Mouse (Mus musculus) stomach, embryonic 15.5 days (tissue): ENCODE results near the gene P3h3. TPM values are rescaled to one million over a fixed set of nuclear protein-coding genes. Genes with fewer than 3 reads are reported as not detected.
"Not testable (repeated sequence)": the region's sequence is repeated elsewhere in the genome, so short reads cannot be mapped to it uniquely, and the experiment has no call there.

Experiments
- ATAC-seq: fragments of 200-750 bp; cut with Nextera tagmentation; 2 replicates; pipeline ENCODE4 v1.8.0; 2017; ENCODE audit warnings: low read depth, moderate number of reproducible peaks, moderate TSS enrichment; ENCODE audit not compliant: insufficient read depth, low FRiP score
- H3K27ac ChIP-seq: fragments of 300-500 bp; sonication (generic); 2 replicates; pipeline ENCODE4 v1.5.1; 2015; ENCODE audit warnings: mild to moderate bottlenecking, inconsistent platforms
- H3K27me3 ChIP-seq: fragments of 300-500 bp; sonication (generic); replicated peaks from 2 replicates; pipeline ENCODE4 v1.6.1; 2015; ENCODE audit warnings: inconsistent platforms
- H3K36me3 ChIP-seq: fragments of 300-500 bp; sonication (generic); 2 replicates; pipeline ENCODE4 v1.6.1; 2015; ENCODE audit warnings: inconsistent platforms
- H3K4me1 ChIP-seq: fragments of 300-500 bp; sonication (generic); 2 replicates; pipeline ENCODE4 v1.6.1; 2015; ENCODE audit warnings: inconsistent platforms
- H3K4me2 ChIP-seq: fragments of 300-500 bp; sonication (generic); 2 replicates; pipeline ENCODE4 v1.6.1; 2015; ENCODE audit warnings: mild to moderate bottlenecking, inconsistent platforms
- H3K4me3 ChIP-seq: fragments of 300-500 bp; sonication (generic); replicated peaks from 2 replicates; pipeline ENCODE4 v1.5.1; 2015; ENCODE audit warnings: inconsistent platforms
- H3K9ac ChIP-seq: fragments of 300-500 bp; sonication (generic); 2 replicates; pipeline ENCODE4 v1.6.1; 2015; ENCODE audit warnings: inconsistent platforms
- H3K9me3 ChIP-seq: fragments of 300-500 bp; sonication (generic); 2 replicates; pipeline ENCODE4 v1.6.1; 2016; ENCODE audit warnings: inconsistent platforms
- WGBS: fragments of 180-500 bp; shearing (Covaris S2); methylation state at CpG from one replicate; pipeline ENCODE4 v1.1.7; 2015; 5-methylcytosine and 5-hydroxymethylcytosine counted together
- polyA plus RNA-seq: library from polyadenylated mRNA; unstranded; fragments of >200 nt; fragmentation: Nextera tagmentation; extraction: Ambion mirVana; gene quantifications from 2 replicates; pipeline ENCODE4 v1.2.1, GENCODE M21; 2015

Gene P3h3
- polyA plus RNA-seq, 1 experiment from 2014 or later, result 28.4 TPM

- 2% methylated on average over 34 of the region's 34 CpGs for WGBS
- Histone ChIP-seq H3K9ac (0 out of 2 replicates have a peak overlapping the region, but pooled peaks have one; percentile 4), H3K9me3 (no peaks in the 10 kb centered on the region), H3K4me1 (peaks cover 28% of the 10 kb centered on the region), H3K36me3 (peaks cover 4% of the 10 kb centered on the region; the same call in 1 of the 2 replicates), H3K27ac (peak overlapping the region; percentile 96), H3K27me3 (no peaks in the 10 kb centered on the region), H3K4me2 (peak overlapping the region; percentile 89), H3K4me3 (peak overlapping the region; percentile 50)
- peak; percentile 83 for ATAC-seq
Measured at GRCm38 (mm10) chr6:124805341-124806321, 51.9 kb downstream of the P3h3 start.

- Histone ChIP-seq H3K9me3 (no peaks in the 10 kb centered on the region), H3K27ac (no peak overlapping the region), H3K27me3 (no peaks in the 10 kb centered on the region), H3K4me2 (no peak overlapping the region), H3K36me3 (no peaks in the 10 kb centered on the region), H3K9ac (no peak overlapping the region), H3K4me3 (no peak overlapping the region), H3K4me1 (peaks cover 15% of the 10 kb centered on the region)
- WGBS, result 82% methylated on average over 3 of the region's 3 CpGs
- ATAC-seq, result no peak
Measured at GRCm38 (mm10) chr6:124804341-124804740, 53.2 kb downstream of the P3h3 start.

DNA sequence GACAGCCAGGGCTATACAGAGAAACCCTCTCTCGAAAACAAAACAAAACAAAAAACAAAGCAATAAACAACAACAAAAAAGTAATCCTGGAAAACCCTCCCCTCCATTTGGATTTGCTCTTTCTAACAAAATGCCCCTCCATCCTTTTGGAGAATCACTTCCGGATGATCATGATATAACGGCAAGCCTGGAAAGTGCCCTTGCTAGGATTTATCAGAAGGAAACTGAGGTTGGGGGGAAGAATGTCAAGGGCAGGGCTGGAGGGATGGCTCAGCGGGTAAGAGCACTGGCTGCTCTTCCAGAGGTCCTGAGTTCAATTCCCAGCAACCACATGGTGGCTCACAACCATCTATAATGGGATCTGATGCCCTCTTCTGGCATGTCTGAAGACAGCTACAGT is 53.9 kb downstream of the P3h3 start:
- H3K36me3 ChIP-seq, H3K27me3 ChIP-seq, H3K4me3 ChIP-seq, H3K9me3 ChIP-seq, H3K27ac ChIP-seq, H3K9ac ChIP-seq, ATAC-seq, H3K4me2 ChIP-seq: not testable (repeated sequence)
- H3K4me1 ChIP-seq, result peaks cover 14% of the 10 kb centered on the region
- 93% methylated on average over 4 of the region's 4 CpGs for WGBS

GRCm38 (mm10) chr6:124803061-124803460 is 54.5 kb downstream of the P3h3 start:
- Histone ChIP-seq H3K4me2 (no peak overlapping the region), H3K27me3 (no peaks in the 10 kb centered on the region), H3K36me3 (no peaks in the 10 kb centered on the region), H3K4me1 (peaks cover 12% of the 10 kb centered on the region), H3K9me3 (no peaks in the 10 kb centered on the region), H3K27ac (no peak overlapping the region), H3K9ac (no peak overlapping the region), H3K4me3 (no peak overlapping the region)
- 82% methylated on average over 3 of the region's 3 CpGs for WGBS
- ATAC-seq, result no peak

- not testable (repeated sequence) for H3K9me3 ChIP-seq, H3K27ac ChIP-seq, H3K9ac ChIP-seq, H3K36me3 ChIP-seq, H3K27me3 ChIP-seq, H3K4me1 ChIP-seq, ATAC-seq
- WGBS, result 16% methylated on average over 6 of the region's 9 CpGs
- 0 out of 2 replicates have a peak overlapping the region, but pooled peaks have one; percentile 30 for H3K4me2 ChIP-seq
- peak overlapping the region; percentile 21 for H3K4me3 ChIP-seq
Measured at GRCm38 (mm10) chr6:124802400-124802799, 55.2 kb downstream of the P3h3 start.

GRCm38 (mm10) chr6:124796200-124796599 is 61.4 kb downstream of the P3h3 start:
- Histone ChIP-seq H3K4me3 (no peak overlapping the region), H3K27ac (peak overlapping the region; percentile 59; the same call in 1 of the 2 replicates), H3K4me2 (no peak overlapping the region), H3K27me3 (no peaks in the 10 kb centered on the region), H3K4me1 (no peaks in the 10 kb centered on the region), H3K36me3 (no peaks in the 10 kb centered on the region), H3K9ac (no peak overlapping the region), H3K9me3 (no peaks in the 10 kb centered on the region)
- 68% methylated on average over 2 of the region's 2 CpGs for WGBS
- ATAC-seq, result no peak

DNA sequence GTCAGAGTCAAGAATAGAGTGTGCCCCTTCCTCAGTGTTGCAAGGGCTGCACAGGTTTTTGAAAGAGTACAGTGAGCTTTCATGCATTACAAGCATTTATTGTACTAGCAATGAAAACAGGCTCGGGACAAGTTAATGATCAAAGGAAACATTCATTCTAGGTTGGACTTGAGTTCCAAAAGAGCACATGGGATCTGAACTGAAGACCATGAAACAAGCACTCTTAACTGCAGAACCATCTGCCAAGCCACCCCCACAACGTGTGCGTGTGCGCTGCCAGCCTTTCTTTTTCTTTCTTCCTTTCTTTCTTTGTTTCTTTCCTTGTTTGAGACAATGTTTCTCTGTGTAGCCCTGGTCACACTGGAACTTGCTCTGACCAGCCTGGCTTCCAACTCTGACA is 61.8 kb downstream of the P3h3 start:
- H3K27ac ChIP-seq, result peak overlapping the region; percentile 59; the same call in 1 of the 2 replicates
- ATAC-seq, result no peak
- 75% methylated on average over 4 of the region's 4 CpGs for WGBS

GRCm38 (mm10) chr6:124791911-124792310 is 65.6 kb downstream of the P3h3 start:
- H3K4me2 ChIP-seq, result no peak overlapping the region
- no peaks in the 10 kb centered on the region for H3K9me3 ChIP-seq
- H3K27ac ChIP-seq, result no peak overlapping the region
- H3K36me3 ChIP-seq, result no peaks in the 10 kb centered on the region
- H3K9ac ChIP-seq, result no peak overlapping the region
- no peak overlapping the region for H3K4me3 ChIP-seq
- no peak for ATAC-seq
- H3K27me3 ChIP-seq, result no peaks in the 10 kb centered on the region
- no peaks in the 10 kb centered on the region for H3K4me1 ChIP-seq
- WGBS, result 84% methylated on average over 3 of the region's 3 CpGs

More for the DNA sequence above, 61.8 kb downstream of the P3h3 start:
- no peak overlapping the region for H3K9ac ChIP-seq
- no peaks in the 10 kb centered on the region for H3K36me3 ChIP-seq
- H3K9me3 ChIP-seq, result no peaks in the 10 kb centered on the region
- no peaks in the 10 kb centered on the region for H3K4me1 ChIP-seq
- H3K4me2 ChIP-seq, result no peak overlapping the region
- no peaks in the 10 kb centered on the region for H3K27me3 ChIP-seq
- H3K4me3 ChIP-seq, result no peak overlapping the region

Other genes starting within 250 kb of the P3h3 start
- gene C1s2, start 221.7 kb downstream of the P3h3 start, polyA plus RNA-seq, result 0.06 and 0.13 TPM in 2 replicates
- 79.3 and 85.3 TPM in 2 replicates for gene Lpcat3, start 194.7 kb downstream of the P3h3 start, polyA plus RNA-seq
- gene Emg1, start 145.6 kb downstream of the P3h3 start, polyA plus RNA-seq, result 191 and 202 TPM in 2 replicates
- 355 and 390 TPM in 2 replicates for gene Phb2, start 145.4 kb downstream of the P3h3 start, polyA plus RNA-seq
- 19.0 and 19.8 TPM in 2 replicates for gene Ptpn6, start 119.0 kb downstream of the P3h3 start, polyA plus RNA-seq
- gene Grcc10, start 116.4 kb downstream of the P3h3 start, polyA plus RNA-seq, result 331 and 401 TPM in 2 replicates
- gene Gm45234, start 101.7 kb downstream of the P3h3 start, polyA plus RNA-seq, result not detected in 2 replicates
- 13.9 and 16.2 TPM in 2 replicates for gene Atn1, start 101.2 kb downstream of the P3h3 start, polyA plus RNA-seq
- gene Eno2, start 88.1 kb downstream of the P3h3 start, polyA plus RNA-seq, result 5.3 and 6.9 TPM in 2 replicates
- gene Lrrc23, start 78.0 kb downstream of the P3h3 start, polyA plus RNA-seq, result 0.35 and 1.3 TPM in 2 replicates
- gene Spsb2, start 49.1 kb downstream of the P3h3 start, polyA plus RNA-seq, result 11.7 and 12.7 TPM in 2 replicates
- 890 and 914 TPM in 2 replicates for gene Tpi1, start 43.5 kb downstream of the P3h3 start, polyA plus RNA-seq
- gene Usp5, start 28.3 kb downstream of the P3h3 start, polyA plus RNA-seq, result 116 and 125 TPM in 2 replicates
- gene Cdca3, start 28.2 kb downstream of the P3h3 start, polyA plus RNA-seq, result 141 and 159 TPM in 2 replicates
- 0.97 and 1.1 TPM in 2 replicates for gene Gnb3, start 17.5 kb downstream of the P3h3 start, polyA plus RNA-seq
- gene Gpr162, start 6.2 kb upstream of the P3h3 start, polyA plus RNA-seq, result 1.2 and 1.3 TPM in 2 replicates
- gene Cd4, start 30.5 kb upstream of the P3h3 start, polyA plus RNA-seq, result 0.41 and 0.64 TPM in 2 replicates
- 1.5 and 2.4 TPM in 2 replicates for gene Lag3, start 54.0 kb upstream of the P3h3 start, polyA plus RNA-seq
- gene Ptms, start 62.4 kb upstream of the P3h3 start, polyA plus RNA-seq, result 322 and 340 TPM in 2 replicates
- 351 and 362 TPM in 2 replicates for gene Mlf2, start 73.6 kb upstream of the P3h3 start, polyA plus RNA-seq
- 128 and 153 TPM in 2 replicates for gene Cops7a, start 107.8 kb upstream of the P3h3 start, polyA plus RNA-seq
- gene Pianp, start 138.9 kb upstream of the P3h3 start, polyA plus RNA-seq, result 3.8 and 4.3 TPM in 2 replicates
- gene Zfp384, start 151.4 kb upstream of the P3h3 start, polyA plus RNA-seq, result 17.2 and 19.4 TPM in 2 replicates
- gene Ing4, start 182.0 kb upstream of the P3h3 start, polyA plus RNA-seq, result 102 and 115 TPM in 2 replicates
- gene Acrbp, start 191.9 kb upstream of the P3h3 start, polyA plus RNA-seq, result 9.9 and 11.8 TPM in 2 replicates
- 4.6 and 5.0 TPM in 2 replicates for gene Lpar5, start 210.2 kb upstream of the P3h3 start, polyA plus RNA-seq
- 58.6 and 62.3 TPM in 2 replicates for gene Chd4, start 238.2 kb upstream of the P3h3 start, polyA plus RNA-seq